Mouse (Mus musculus) embryonic fibroblast, embryonic 13.5 days (primary cell): ENCODE measurements around the gene Fhl2. TPM values are rescaled to one million over a fixed set of nuclear protein-coding genes. Genes with fewer than 3 reads are reported as not detected.

ENCODE experiments used
- H3K27ac ChIP-seq: 2 replicates; pipeline ENCODE4 v1.5.1; 2012; ENCODE audit warnings: low read length, control low read depth, inconsistent platforms; ENCODE audit not compliant: insufficient read depth
- H3K4me1 ChIP-seq: 2 replicates; pipeline ENCODE4 v1.6.1; 2011; ENCODE audit warnings: low read length; ENCODE audit not compliant: control insufficient read depth, insufficient read depth
- H3K4me3 ChIP-seq: 2 replicates; pipeline ENCODE4 v1.5.1; 2011; ENCODE audit warnings: mild to moderate bottlenecking, control low read depth, low read length; ENCODE audit not compliant: insufficient read depth
- CTCF ChIP-seq: IDR thresholded peaks from 2 replicates; pipeline ENCODE4 v1.5.1; 2011; ENCODE audit warnings: mild to moderate bottlenecking, control low read depth, low read length, moderate library complexity, borderline replicate concordance; ENCODE audit not compliant: insufficient read depth
- POLR2A ChIP-seq: IDR thresholded peaks from 2 replicates; pipeline ENCODE4 v1.6.1; 2011; ENCODE audit warnings: low read depth, mild to moderate bottlenecking, control low read depth, low read length, moderate library complexity
- polyA plus RNA-seq: library from polyadenylated mRNA; stranded (reverse); fragments of >200 nt; gene quantifications from 2 replicates; pipeline ENCODE4 v1.2.4, GENCODE M21; 2011; ENCODE audit warnings: low read depth; ENCODE audit not compliant: missing spikeins, insufficient read length

Fhl2 gene
- polyA plus RNA-seq, 1 experiment = 92.1 TPM

DNA sequence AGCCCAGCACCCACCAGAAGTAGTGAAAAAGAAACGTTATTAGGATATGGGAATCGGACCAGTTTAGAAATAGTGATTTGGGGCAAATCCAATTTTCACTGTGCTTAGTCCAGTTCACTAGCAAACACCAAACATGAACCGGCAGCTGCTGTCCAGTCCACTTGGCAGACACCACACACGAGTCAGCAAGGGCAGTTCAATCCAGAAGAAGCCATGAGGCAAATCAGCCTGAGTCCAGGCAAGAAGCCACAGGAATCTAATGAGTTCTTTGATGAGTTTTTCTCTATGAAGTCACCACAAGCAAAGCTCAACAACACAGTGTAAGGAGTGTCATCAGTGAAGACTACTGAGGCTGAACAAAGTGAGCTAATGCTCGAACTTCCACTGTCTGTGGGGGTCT is 26.3 kb upstream of the Fhl2 start:
- TF ChIP-seq POLR2A (no peak), CTCF (no peak)
- Histone ChIP-seq H3K27ac (no peak overlapping the region), H3K4me3 (no peak overlapping the region), H3K4me1 (peaks cover 10% of the 10 kb centered on the region)

- peak overlapping the region; percentile 76 for H3K27ac ChIP-seq
- no peak for TF ChIP-seq POLR2A
- TF ChIP-seq CTCF = no peak
- peaks cover 4% of the 10 kb centered on the region; the same call in 1 of the 2 replicates for H3K4me1 ChIP-seq
- H3K4me3 ChIP-seq = no peak overlapping the region
Measured at GRCm38 (mm10) chr1:43218016-43218680, 21.4 kb upstream of the Fhl2 start.

GRCm38 (mm10) chr1:43215601-43216000 is 18.8 kb upstream of the Fhl2 start:
- H3K27ac ChIP-seq = no peak overlapping the region

DNA sequence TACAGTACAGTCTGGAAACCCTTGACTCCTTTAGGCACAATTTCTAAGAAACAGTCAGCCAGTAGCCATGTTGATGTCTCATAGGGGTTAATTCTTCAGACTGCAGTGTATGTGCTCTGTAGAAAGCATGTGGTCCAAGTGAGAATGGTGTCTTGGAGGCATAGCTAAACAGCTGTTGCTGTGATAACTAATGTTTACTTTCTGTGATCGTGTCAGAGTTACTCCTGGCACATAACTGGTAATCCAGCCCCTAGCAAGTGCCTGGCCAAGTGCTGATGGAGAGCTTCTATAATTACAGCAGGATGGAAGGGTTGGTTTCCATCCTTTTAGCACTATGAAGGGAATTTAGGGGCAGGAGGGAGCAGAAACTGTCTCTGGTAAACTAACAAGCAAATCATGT is 14.5 kb upstream of the Fhl2 start:
- no peak for TF ChIP-seq CTCF
- TF ChIP-seq POLR2A = no peak
- Histone ChIP-seq H3K4me3 (no peak overlapping the region), H3K4me1 (no peaks in the 10 kb centered on the region), H3K27ac (no peak overlapping the region)

More at GRCm38 (mm10) chr1:43215601-43216000, 18.8 kb upstream of the Fhl2 start:
- Histone ChIP-seq H3K4me3 (no peak overlapping the region), H3K4me1 (peaks cover 4% of the 10 kb centered on the region; the same call in 1 of the 2 replicates)
- no peak for TF ChIP-seq CTCF
- TF ChIP-seq POLR2A = no peak

GRCm38 (mm10) chr1:43210285-43210684 is 13.5 kb upstream of the Fhl2 start:
- H3K4me3 ChIP-seq = no peak overlapping the region
- no peak for TF ChIP-seq POLR2A
- TF ChIP-seq CTCF = no peak
- H3K27ac ChIP-seq = no peak overlapping the region
- H3K4me1 ChIP-seq = no peaks in the 10 kb centered on the region

DNA sequence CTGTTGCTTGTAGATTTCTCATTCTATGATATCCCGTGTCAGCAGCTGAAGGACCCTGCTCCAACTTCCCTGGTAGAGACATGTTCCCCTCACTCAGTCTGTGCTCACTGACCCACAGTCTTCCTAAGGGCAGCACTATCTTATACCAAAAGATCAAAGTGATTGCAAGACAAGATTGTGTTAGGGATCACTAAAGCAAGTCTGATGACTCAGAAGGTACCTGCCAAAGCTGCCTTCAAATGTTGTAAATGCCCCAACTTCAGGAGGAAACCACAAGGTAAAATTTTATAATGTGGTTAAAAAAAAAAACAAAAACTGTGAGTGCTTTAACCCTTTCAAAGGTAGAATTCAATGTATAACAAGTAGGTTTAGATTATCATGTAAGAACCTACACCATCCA is 10.4 kb upstream of the Fhl2 start:
- Histone ChIP-seq H3K27ac (no peak overlapping the region), H3K4me3 (no peak overlapping the region), H3K4me1 (no peaks in the 10 kb centered on the region; the same call in 1 of the 2 replicates)
- TF ChIP-seq CTCF = no peak
- TF ChIP-seq POLR2A = no peak

DNA sequence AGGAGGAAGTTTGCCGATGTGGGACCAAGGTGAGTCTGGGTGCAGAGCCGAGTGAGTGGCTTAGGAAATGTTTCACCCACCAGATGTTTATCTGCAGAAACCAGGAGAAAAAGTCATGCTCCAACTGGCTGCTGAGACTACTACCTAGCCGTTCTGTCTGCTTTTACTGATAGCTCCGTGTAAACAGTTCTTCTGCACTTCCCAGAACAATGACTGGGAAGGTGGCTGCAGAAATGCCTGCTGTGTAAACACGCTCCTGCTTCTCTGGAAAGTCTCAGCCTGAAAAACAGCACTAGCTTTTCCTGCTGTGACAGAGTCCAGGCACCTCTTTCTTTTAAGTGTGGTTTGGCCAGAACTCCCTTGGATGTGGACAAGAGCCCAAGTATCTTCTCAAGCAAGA is 6.5 kb upstream of the Fhl2 start:
- no peak overlapping the region for H3K27ac ChIP-seq
- H3K4me3 ChIP-seq = no peak overlapping the region
- no peak for TF ChIP-seq POLR2A
- TF ChIP-seq CTCF = no peak
- no peaks in the 10 kb centered on the region; the same call in 1 of the 2 replicates for H3K4me1 ChIP-seq

DNA sequence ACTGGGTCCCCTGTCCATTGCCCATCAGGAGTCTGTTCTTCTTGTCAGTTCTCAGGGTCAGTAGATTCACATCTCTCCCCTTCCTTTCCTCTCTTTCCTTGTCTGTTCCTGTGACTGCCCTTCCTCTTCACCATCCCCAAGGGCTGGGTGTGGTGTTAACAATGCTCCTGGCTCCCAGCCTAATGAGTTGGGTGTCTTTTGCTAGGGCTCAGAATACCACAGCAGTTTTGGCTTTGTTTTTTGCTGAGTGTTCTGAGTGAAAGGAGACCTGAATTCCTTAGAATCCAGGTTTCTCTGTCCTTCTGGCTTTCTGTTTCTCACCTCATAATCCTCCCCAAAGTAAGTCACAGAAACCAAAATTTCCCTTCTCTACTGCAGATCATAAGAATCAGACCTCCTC is 5.4 kb upstream of the Fhl2 start:
- no peak overlapping the region for H3K27ac ChIP-seq
- TF ChIP-seq POLR2A = no peak
- no peak for TF ChIP-seq CTCF
- H3K4me1 ChIP-seq = no peaks in the 10 kb centered on the region; the same call in 1 of the 2 replicates
- H3K4me3 ChIP-seq = no peak overlapping the region

DNA sequence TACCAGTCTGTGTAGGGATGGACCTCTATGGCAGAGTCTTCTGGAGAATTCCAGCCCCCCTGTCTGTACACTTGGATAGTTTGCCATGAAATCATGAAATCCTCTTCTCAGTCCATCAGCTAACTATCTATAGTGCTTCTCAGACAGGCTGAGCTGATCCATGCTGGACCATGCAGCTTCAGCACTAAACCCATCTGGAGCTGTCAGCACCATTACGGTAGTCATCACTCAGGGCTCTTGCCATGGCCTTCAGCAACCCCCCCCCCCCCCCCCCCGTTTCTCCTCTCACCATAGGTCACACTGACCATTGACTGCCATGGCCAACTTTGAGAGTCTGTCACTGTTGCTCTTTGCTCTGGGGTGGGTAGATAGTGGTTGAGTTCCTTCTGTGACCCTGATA is 5.0 kb upstream of the Fhl2 start:
- TF ChIP-seq POLR2A = no peak
- TF ChIP-seq CTCF = no peak
- Histone ChIP-seq H3K4me1 (no peaks in the 10 kb centered on the region; the same call in 1 of the 2 replicates), H3K27ac (no peak overlapping the region), H3K4me3 (no peak overlapping the region)

DNA sequence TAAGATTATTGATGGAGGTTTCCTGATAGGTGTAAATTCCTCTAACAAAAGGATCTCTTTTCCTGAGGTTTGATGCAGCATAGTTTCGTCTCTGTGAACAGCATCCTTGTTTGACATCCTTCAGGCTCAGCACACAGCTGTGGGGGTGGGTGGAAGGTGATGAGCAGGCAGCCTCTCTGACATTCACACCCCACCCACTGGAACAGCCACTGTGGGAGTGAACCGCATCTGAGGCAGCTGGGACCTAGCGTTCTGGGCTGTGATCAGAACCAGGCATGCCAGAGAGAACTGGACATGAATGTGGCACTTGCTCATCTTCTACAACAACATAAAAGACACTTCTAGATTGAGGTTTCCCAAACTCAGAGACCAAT is 3.1 kb upstream of the Fhl2 start:
- Histone ChIP-seq H3K4me1 (no peaks in the 10 kb centered on the region; the same call in 1 of the 2 replicates), H3K27ac (no peak overlapping the region), H3K4me3 (no peak overlapping the region)
- TF ChIP-seq CTCF = no peak
- no peak for TF ChIP-seq POLR2A
